Mouse (Mus musculus): Measurements from ENCODE around the gene Dnaic2.

Gene Dnaic2

DNA sequence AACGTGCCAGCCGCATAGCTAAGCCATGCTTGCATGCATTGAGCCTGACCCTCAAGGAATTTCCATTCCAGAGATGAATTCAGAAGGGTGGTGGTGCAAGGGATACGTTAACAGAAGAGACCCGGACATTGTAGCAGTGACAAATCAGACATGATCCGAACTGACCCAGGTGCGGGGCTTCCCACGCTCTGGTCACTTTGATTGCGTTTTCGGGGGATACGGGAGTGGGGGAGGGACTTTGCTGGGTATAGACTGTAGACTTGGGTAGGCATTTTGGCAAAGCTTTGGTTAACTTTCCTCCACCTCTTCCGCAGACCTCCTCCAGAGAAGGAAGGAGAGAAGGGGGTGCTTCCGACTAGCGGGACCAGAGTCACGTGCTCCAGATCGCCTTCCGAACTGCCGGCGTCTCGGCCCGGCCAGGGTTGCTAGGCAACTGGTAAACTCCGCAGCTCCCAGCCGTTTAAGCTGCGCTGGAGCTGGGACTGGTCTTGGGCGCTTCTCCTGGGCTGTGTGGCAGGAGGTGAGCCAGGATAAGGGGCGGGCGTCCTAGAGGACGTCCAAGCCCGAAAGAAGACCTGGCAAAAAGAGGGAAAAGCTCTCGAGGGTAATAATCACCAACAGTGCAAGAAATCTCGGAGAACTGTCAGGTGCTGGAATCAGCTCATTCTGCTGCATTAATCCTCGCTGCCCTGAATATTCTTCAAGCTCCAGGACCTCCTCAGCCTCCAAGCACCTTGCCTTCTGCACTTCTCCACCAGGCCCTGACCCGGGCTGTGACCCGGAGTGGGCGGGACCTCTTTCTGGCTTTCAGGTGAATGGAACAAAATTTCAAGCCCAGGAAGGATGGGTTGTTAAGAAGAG, at the start of gene Dnaic2:
Gene Dnaic2, plus strand, starts transcription at position 444 of the 861 bp plus-strand sequence.
- DNase-seq (ENCODE audit: low spot score), result no peak

- no peak for DNase-seq (ENCODE audit: low spot score)
Measured at GRCm38 (mm10) chr11:114679582-114679981, 47.6 kb upstream of the Dnaic2 start.

DNA sequence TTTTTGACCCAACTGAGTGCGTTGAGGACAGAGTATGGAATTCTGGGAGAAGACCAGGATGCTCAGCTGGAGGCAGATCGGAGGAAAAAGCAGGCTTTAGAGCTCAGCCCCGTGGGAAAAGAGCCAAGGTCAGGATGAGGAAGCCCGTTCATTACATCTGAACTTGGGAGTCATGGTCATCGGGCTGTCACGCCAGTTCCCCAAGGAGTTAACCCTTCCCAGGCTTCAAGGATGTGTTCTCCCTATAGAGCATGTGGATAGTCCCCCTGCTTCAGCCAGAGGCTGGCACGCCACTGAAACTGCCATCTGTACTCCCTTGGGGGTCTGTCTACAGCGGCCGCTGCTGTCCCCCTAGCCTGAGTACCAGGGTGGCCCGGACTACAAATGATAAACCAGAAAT, 46.9 kb upstream of the Dnaic2 start:
- no peak for DNase-seq (ENCODE audit: low spot score)

DNA sequence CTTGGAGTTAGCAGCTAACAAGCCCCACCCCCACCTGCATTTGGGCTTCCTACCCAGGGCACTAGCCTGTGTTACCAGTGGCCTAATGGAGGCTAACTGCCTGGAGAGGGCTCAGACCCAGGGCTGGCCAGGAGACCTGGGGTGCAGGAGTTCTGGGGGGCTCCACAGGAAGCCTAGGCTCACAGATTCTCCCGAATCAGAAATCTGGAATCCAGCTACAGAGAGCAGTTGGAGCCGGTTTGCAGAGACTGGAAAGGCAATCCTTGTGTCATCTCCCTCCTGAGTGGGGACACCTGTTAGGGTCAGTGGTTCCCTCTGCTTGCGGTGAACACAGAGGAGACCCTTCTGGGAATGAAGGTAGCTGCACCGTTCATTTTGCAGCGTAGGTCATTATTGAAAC, 46.2 kb upstream of the Dnaic2 start:
- no peak for DNase-seq (ENCODE audit: low spot score)

GRCm38 (mm10) chr11:114682321-114682900, 44.8 kb upstream of the Dnaic2 start:
- DNase-seq (ENCODE audit: low spot score), result no peak

DNA sequence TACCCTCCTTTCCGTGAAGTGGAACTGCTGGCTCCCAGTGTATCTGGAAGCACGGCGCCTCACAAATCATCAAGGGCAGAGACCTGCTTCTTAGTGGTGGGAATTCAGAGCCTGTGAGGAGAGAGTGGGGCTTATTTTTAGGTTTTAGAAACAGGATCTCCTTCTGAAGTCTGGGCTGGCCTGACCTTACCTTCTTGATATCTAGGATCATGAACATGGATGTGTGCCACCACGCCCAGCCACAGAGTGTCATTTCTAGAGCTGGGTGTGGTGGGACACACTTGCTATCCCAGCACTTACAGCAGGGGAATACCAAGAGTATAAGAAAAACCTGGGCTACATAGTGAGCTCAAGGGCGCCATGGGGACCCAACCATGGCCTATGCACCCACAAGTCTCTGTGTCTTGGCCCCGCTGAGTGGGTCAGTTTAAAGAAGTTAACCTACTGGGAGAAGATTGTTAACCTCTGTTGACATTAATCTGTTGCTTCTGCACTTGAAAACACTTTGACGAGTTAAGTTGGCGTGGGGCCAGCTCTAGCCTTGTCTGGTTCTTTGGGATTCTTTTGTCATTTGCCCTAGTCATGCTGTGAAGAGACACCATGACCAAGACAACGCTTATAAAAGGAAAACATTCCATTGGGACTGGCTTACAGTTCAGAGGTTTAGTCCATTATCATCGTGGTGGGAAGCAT, 44.0 kb upstream of the Dnaic2 start:
- DNase-seq (ENCODE audit: low spot score), result no peak

- no peak for DNase-seq (ENCODE audit: low spot score)
Measured at GRCm38 (mm10) chr11:114683722-114684621, 43.2 kb upstream of the Dnaic2 start.

DNA sequence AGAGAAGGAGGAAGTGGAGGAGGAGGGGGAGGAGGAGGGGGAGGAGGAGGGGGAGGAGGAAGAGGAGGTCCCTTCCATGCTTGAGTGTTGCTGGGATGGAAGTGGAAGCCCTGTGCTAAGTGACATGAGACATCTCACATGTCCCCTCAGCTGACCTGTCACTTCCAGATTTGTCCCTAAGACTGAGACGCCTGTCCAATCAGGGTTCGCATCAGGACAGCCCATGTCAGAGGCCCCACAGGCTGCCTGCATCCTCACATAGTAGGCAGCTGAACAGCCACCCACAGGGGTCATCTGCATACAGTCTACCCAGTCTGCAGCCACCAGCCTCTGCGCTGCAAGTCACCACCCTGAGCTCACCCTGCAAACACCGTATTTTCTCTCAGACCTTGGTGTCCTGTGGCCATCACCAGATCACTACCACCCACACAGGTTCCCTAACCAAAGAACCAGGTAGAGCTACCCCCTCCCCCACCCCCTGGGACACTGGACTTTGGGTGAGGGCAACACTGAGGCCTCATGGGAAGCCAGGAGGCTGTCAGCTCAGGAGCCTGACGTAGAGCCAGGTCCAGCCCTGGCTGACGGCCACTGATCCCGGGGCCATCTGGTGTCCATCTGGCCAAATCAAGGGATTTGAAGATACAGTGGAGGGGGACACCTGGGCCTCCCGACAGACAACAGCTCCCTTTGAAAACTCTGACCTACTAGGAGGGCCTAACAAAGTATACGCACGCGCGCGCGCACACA, 42.4 kb upstream of the Dnaic2 start:
- DNase-seq (ENCODE audit: low spot score), result no peak

DNA sequence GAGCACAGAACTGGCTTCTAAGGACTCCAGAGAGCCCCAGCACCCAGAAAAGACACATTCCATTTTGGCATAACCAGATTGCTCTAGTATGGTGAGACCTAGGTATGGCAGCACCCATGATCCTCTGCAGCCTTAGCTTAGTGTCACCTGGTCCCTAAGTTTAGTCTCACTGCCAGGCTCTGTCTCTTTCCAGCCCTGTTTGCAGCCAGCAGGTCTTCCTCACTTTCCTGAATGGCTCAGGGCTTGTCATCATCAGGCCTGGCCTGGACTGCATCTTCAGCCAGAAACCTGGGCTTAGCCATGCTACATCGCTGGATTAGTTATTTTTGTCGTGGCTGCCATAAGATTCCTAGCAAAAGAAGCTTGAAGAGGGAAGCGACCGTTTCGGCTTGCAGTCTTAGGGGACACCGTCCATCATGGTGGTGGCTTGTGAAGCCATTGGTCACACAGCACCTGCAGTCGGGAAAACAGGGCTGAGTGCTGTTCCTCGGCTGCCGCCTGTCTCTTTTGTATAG, 41.6 kb upstream of the Dnaic2 start:
- DNase-seq (ENCODE audit: low spot score), result no peak

DNA sequence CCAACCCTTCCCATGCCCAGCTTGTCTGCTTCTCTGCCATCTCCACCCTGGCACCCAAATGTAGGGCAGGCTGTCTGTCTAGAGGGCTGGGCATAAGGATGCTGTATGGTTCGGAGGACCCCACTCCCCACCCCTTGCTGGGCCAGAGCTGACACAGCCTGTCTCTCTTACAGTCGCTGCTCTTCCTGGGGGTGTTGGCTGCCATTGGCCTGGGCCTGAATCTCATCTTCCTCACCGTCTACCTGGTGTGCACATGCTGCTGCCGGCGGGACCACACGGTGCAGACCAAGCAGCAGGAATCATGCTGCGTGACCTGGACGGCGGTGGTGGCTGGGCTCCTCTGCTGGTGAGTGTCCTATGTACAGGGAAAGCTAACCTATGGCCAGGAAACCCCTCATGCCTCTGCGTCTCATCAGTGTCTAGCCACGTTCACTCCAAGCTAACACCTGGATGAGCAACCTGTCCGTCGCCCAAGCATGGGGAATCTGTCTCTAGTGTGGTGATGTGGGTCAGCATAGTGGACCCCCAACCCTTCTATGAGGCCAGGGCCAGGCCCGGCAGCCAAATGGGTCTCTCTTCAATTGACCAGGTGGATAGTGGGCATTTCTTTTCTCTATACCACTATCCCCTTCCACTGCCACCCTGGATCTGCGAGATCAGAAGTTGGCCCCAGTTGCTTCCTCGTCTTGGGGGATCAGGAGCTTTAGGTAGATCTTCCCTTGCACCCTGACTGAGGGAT, 40.8 kb upstream of the Dnaic2 start:
- DNase-seq (ENCODE audit: low spot score), result no peak

- DNase-seq (ENCODE audit: low spot score), result no peak
Measured at GRCm38 (mm10) chr11:114687574-114688188, 39.5 kb upstream of the Dnaic2 start.

DNA sequence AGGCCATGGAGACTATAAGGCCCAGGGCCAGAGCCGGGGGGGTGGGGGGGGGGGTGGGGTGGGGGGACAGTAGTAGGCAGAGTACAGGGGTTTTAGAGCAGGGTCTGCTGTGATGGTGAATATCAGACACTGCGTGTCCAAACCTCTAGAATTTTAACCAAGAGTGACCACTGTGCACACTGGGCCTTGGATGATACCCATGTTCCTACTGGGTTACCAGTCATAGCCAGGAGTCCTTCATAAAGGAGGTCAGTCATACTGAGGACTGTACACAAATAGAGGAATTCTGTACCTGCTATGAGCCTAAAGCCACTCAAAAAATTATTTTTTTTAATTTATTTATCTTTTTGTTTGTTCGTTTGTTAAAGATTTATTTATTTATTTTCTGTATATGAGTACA, 38.5 kb upstream of the Dnaic2 start:
- DNase-seq (ENCODE audit: low spot score), result no peak

- DNase-seq (ENCODE audit: low spot score), result no peak
Measured at GRCm38 (mm10) chr11:114690192-114690591, 37.0 kb upstream of the Dnaic2 start.

DNA sequence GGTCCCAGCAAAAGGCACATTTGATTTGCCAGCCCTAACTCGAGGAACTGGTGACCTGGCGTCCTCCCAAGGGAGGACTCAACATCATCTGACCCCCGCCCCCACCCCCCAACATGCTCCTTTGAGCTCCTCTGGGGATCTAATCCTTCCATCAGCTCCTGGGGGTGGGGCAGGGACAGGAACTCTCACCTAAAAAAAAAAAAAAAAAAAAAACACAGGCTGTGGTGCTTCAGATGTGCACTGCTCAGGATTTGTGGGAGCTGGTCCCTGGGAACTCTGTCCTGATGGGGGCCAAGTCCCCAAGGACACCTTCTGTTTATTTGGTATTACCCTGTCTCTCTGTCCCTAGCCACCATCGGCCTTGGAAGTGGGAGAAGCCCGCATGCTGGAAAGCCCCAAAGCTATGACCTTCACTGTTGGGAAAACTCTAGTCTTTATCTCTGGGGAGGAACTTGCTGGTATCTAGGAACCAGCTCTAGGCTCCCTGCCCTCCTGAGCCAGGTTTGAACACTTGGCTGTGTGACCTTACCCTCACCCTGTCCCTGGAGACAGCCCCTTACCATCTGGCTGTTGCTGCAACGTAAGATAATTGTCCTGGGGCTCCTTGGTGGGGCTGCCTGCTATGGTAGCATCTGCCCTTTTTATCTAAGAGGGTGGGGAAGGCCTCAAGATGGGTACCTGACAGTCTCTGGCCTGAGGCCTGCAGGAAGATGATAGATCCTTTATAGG, 35.6 kb upstream of the Dnaic2 start:
- no peak for DNase-seq (ENCODE audit: low spot score)

DNA sequence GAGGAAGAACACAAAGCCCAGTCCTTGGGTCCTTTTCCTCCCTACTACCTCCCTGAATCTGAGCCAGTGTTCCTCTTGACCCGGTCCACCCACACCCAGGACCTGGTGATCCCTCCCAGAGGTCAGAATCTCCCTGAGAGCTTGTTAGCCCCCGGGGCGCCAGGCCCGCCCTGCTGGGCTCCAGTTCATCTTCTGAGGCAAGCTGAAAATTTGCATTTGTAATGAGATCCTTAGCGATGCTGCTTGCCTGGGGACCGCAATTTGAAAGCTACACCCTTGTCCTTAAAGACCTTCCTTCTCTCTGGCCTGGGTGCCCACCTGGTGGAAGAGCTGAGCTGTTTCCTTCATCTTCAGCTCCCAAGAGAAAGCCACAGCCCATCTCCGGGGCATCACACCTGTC, 34.6 kb upstream of the Dnaic2 start:
- DNase-seq (ENCODE audit: low spot score), result no peak

- DNase-seq (ENCODE audit: low spot score), result no peak
Measured at GRCm38 (mm10) chr11:114693456-114693855, 33.8 kb upstream of the Dnaic2 start.

- DNase-seq (ENCODE audit: low spot score), result no peak
Measured at GRCm38 (mm10) chr11:114694451-114694850, 32.8 kb upstream of the Dnaic2 start.

DNA sequence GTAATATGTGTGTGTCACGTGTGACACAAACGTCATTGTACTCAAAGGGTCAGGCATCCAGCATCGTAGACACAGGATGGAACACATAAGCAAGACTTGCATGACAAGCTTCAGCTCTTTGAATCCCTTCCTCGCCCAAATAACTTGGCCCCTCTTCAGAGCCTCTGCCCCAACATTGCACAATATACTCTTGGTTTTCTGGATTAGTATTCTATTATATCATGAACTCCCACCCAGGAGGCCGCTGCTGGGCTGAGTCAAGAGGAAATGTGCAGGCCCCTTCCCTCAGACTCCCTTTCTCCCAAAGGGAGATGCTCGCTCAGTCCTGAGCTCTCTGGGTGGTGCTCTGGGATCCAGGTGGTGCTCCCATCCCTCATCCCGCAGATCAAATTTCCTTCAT, 28.7 kb upstream of the Dnaic2 start:
- no peak for DNase-seq (ENCODE audit: low spot score)

DNA sequence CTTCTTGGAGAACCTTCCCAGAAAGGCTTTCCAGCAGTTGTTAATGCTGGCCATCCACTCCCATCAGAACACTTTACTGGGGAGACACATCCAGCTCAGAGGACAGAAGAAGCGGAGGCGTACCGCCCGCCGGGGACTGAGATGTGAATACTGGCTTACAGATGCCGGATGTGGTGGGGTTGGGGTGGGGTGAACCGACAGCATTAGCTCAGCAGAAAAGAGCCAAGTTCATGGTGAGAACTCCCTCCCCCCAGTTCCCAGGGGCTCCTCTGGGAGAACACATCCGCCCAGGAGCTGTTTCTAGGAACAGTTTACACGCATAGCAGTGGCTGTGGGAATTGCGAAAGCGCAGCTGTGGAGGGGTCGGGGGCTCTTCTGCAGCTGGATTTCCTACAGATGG, 27.7 kb upstream of the Dnaic2 start:
- DNase-seq (ENCODE audit: low spot score), result no peak
